Mouse (Mus musculus) heart, embryonic 15.5 days (tissue): Measurements from ENCODE around the gene Rnf6. TPM values are rescaled to one million over a fixed set of nuclear protein-coding genes. Genes with fewer than 3 reads are reported as not detected.

Source experiments
- ATAC-seq: fragments of 200-750 bp; cut with Nextera tagmentation; replicated peaks from 2 replicates; pipeline ENCODE4 v1.8.0; 2017; ENCODE audit warnings: low read depth, moderate TSS enrichment; ENCODE audit not compliant: insufficient number of reproducible peaks, insufficient read depth, low FRiP score
- H3K27ac ChIP-seq: fragments of 300-500 bp; sonication (generic); 2 replicates; pipeline ENCODE4 v1.5.1; 2015; ENCODE audit warnings: mild to moderate bottlenecking, inconsistent platforms
- H3K27me3 ChIP-seq: fragments of 300-500 bp; sonication (generic); 2 replicates; pipeline ENCODE4 v1.6.1; 2015; ENCODE audit warnings: inconsistent platforms
- H3K36me3 ChIP-seq: fragments of 300-500 bp; sonication (generic); 2 replicates; pipeline ENCODE4 v1.6.1; 2015; ENCODE audit warnings: mild to moderate bottlenecking, inconsistent platforms
- H3K4me1 ChIP-seq: fragments of 300-500 bp; sonication (generic); replicated peaks from 2 replicates; pipeline ENCODE4 v1.6.1; 2015; ENCODE audit warnings: inconsistent platforms
- H3K4me2 ChIP-seq: fragments of 300-500 bp; sonication (generic); 2 replicates; pipeline ENCODE4 v1.6.1; 2015; ENCODE audit warnings: inconsistent platforms, mild to moderate bottlenecking, moderate library complexity
- H3K4me3 ChIP-seq: fragments of 300-500 bp; sonication (generic); 2 replicates; pipeline ENCODE4 v1.5.1; 2015; ENCODE audit warnings: mild to moderate bottlenecking, inconsistent platforms
- H3K9ac ChIP-seq: fragments of 300-500 bp; sonication (generic); 2 replicates; pipeline ENCODE4 v1.6.1; 2015; ENCODE audit warnings: mild to moderate bottlenecking, inconsistent platforms
- H3K9me3 ChIP-seq: fragments of 300-500 bp; sonication (generic); replicated peaks from 2 replicates; pipeline ENCODE4 v1.6.1; 2016; ENCODE audit warnings: inconsistent platforms
- WGBS: fragments of 180-500 bp; shearing (Covaris S2); methylation state at CpG from one replicate; pipeline ENCODE4 v1.1.7; 2015; ENCODE audit warnings: mixed read lengths; 5-methylcytosine and 5-hydroxymethylcytosine counted together
- polyA plus RNA-seq: library from polyadenylated mRNA; unstranded; fragments of >200 nt; fragmentation: Nextera tagmentation; extraction: Ambion mirVana; gene quantifications from 2 replicates; pipeline ENCODE4 v1.2.1, GENCODE M21; 2015

Gene Rnf6
- 46.0 and 47.0 TPM in 2 replicates for polyA plus RNA-seq

DNA sequence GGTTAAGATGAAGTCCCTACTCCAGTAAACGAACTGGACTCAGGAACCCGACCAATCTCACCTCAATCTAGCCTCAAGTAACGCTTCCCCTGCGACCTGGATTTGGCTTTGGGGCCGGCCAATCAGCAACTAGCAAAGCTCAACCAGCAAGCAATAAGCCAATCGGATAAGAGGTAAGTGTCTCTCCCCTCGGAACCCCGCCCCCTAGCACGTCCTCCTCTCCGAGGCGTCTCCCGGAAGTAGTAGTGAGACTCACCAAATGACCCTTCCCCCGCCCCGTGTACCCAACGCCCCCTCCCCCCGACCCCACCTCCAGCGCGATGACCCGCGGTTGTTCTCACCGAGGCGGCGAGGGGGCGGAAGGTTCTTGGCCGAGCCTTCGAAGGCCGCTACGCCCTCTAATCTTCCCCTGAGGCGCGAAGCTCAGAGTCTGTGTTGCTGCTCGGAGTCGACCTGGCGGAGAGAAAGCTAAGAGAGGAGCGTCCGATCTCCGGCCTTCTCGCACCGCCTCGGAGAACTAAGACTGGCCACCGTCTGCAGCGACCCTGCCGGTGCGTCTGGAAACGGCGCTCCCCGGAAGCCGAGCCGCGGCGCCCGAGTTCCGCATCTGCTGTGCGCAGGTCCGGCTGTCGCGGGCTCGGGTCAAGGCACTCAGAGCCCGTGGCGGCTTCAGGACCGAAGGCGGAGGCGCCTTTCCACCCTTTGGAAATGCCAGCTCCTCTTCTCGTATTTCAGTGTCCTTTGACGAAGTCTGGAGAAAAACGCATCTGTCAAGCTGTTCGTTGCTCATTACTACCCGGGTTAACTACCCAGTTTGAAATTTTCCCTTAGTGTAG, at the start of gene Rnf6:
Gene Rnf6, minus strand, starts transcription at position 677 of the 836 bp plus-strand sequence.
- Histone ChIP-seq H3K9ac (peak within 1 kb of the TSS; percentile 91), H3K4me3 (peak within 1 kb of the TSS; percentile 85), H3K27me3 (no peaks in the 10 kb centered on the region), H3K9me3 (no peaks in the 10 kb centered on the region), H3K27ac (peak within 1 kb of the TSS; percentile 100), H3K4me2 (peak within 1 kb of the TSS; percentile 74), H3K4me1 (peaks cover 12% of the 10 kb centered on the region), H3K36me3 (peaks cover 26% of the 10 kb centered on the region)
- under 1% methylated on average over 67 of the region's 67 CpGs for WGBS
- peak; percentile 100 for ATAC-seq

DNA sequence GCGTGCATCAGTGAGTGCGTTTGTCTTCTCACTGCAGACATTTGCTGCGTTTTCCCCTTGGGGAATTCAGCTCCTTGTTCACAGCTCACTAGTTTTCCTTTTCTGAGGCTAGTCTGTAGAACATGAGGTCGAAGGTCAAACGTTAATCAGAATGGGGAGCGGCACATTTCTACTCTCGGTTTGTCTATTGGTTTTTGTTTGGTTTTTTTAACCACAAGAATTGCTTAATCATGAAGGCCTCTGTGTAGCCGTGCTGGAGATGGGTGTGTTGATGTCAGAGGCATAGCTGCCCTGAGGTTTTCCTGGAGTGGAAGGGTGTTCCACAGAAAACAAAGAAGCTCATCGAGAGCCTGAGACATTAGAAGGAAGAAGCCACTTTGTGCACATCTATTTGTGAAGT, 49.2 kb upstream of the Rnf6 start:
- no peak overlapping the region for H3K4me3 ChIP-seq
- H3K9me3 ChIP-seq = no peaks in the 10 kb centered on the region
- no peak overlapping the region for H3K4me2 ChIP-seq
- peaks cover 10% of the 10 kb centered on the region for H3K36me3 ChIP-seq
- 88% methylated on average over 9 of the region's 9 CpGs for WGBS
- no peaks in the 10 kb centered on the region for H3K27me3 ChIP-seq
- H3K9ac ChIP-seq = no peak overlapping the region
- no peaks in the 10 kb centered on the region for H3K4me1 ChIP-seq
- no peak for ATAC-seq
- no peak overlapping the region for H3K27ac ChIP-seq

DNA sequence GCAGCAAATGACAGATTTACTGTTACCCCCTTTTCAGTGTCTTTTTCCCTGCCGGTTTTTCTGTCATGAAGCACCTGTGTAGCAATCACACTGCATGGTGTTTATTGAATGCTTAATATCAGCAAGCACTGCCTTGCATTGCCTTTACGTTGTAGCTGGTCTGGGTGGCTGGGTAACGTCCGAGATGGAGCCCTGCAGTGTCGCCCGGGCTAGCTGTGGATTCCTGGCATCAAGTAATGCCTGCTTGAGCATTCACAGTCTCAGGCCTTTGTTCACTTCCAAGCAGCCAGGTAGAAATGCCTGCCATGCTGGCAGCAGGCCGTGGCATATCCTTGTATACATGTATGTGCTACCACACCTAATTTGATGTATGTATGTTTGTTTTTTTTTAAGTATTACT, 46.4 kb upstream of the Rnf6 start:
- H3K9ac ChIP-seq = no peak overlapping the region
- H3K27ac ChIP-seq = no peak overlapping the region
- H3K4me1 ChIP-seq = 0 out of 2 replicates have a peak, but pooled peaks cover 3% of the 10 kb centered on the region
- no peak for ATAC-seq
- H3K9me3 ChIP-seq = no peaks in the 10 kb centered on the region
- no peak overlapping the region for H3K4me2 ChIP-seq
- peaks cover 6% of the 10 kb centered on the region for H3K36me3 ChIP-seq
- H3K4me3 ChIP-seq = no peak overlapping the region
- no peaks in the 10 kb centered on the region for H3K27me3 ChIP-seq
- 87% methylated on average over 7 of the region's 7 CpGs for WGBS

GRCm38 (mm10) chr5:146265934-146266591, 44.7 kb upstream of the Rnf6 start:
- Histone ChIP-seq H3K27me3 (no peaks in the 10 kb centered on the region), H3K36me3 (peaks cover 3% of the 10 kb centered on the region), H3K9me3 (no peaks in the 10 kb centered on the region), H3K4me2 (no peak overlapping the region), H3K4me3 (no peak overlapping the region), H3K4me1 (0 out of 2 replicates have a peak, but pooled peaks cover 3% of the 10 kb centered on the region), H3K27ac (no peak overlapping the region), H3K9ac (no peak overlapping the region)
- no peak for ATAC-seq
- WGBS = 84% methylated on average over 4 of the region's 6 CpGs

DNA sequence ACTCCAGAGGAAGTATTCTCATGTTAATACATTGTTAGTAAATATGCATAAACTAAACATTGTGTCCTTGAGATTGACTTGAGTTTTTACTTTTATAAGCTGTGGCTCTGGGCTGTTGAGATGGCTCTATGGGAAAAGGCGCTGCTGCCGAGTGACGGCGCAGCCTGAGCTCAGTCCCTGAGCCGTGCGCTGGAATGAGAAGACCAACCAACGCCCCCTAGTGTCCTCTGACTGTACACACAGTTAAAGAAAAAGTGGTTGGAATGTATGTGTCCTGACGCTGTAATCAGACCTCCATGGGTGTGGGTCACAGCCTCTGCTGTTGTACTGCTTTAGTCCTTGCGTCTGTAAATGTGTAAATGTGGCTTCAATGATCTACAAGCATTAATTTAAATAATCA, 38.6 kb upstream of the Rnf6 start:
- H3K27me3 ChIP-seq = no peaks in the 10 kb centered on the region
- no peak overlapping the region for H3K4me2 ChIP-seq
- H3K9ac ChIP-seq = no peak overlapping the region
- no peaks in the 10 kb centered on the region for H3K36me3 ChIP-seq
- H3K4me3 ChIP-seq = no peak overlapping the region
- no peak for ATAC-seq
- 0 out of 2 replicates have a peak, but pooled peaks cover 3% of the 10 kb centered on the region for H3K4me1 ChIP-seq
- H3K27ac ChIP-seq = no peak overlapping the region
- 37% methylated on average over 9 of the region's 9 CpGs for WGBS
- no peaks in the 10 kb centered on the region for H3K9me3 ChIP-seq

GRCm38 (mm10) chr5:146253644-146254043, 32.3 kb upstream of the Rnf6 start:
- no peak overlapping the region for H3K9ac ChIP-seq
- 69% methylated on average over 5 of the region's 5 CpGs for WGBS
- H3K36me3 ChIP-seq = no peaks in the 10 kb centered on the region
- no peak overlapping the region for H3K4me2 ChIP-seq
- ATAC-seq = no peak
- H3K27me3 ChIP-seq = no peaks in the 10 kb centered on the region
- no peak overlapping the region for H3K4me3 ChIP-seq
- no peak overlapping the region for H3K27ac ChIP-seq
- peaks cover 15% of the 10 kb centered on the region for H3K4me1 ChIP-seq
- H3K9me3 ChIP-seq = no peaks in the 10 kb centered on the region

- WGBS = 71% methylated on average over 5 of the region's 5 CpGs
- no peak for ATAC-seq
Observed at GRCm38 (mm10) chr5:146251663-146252429, 30.5 kb upstream of the Rnf6 start.

DNA sequence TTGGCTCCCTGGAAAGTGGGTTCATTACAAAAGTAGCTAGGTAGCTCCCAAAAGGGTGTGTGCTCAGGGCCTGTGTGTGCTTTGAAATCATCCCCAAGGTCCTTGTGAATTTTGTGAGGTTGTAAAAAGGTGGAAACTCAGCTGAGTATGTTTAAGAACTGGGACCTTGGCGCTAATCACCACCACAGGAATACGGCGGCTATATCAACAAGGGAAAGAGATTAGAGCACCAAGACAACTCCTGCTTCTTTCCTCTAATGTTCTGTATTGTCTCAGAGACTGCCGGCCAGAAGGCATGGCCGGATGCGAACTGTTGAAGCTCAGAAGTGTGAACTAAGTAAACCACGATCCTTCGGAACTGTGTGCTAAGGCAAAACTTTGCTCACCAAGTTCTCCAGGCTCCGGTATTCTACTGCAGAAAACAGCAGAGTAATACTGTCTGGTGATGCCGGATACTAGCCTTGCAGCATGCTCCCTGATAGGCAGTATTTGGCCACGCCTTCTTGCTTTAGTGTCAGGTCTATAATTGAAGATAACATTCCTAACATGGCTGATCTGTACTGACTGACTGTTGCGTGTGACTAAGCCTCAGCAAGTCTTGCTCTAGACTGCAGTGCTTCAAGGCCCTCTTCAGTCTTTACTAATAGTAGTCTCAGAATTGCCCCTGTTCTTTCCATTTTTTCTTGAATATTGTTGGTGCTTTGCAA, 29.2 kb upstream of the Rnf6 start:
- Histone ChIP-seq H3K9me3 (no peaks in the 10 kb centered on the region), H3K9ac (no peak overlapping the region), H3K4me1 (peaks cover 15% of the 10 kb centered on the region), H3K36me3 (no peaks in the 10 kb centered on the region), H3K27me3 (no peaks in the 10 kb centered on the region), H3K27ac (no peak overlapping the region), H3K4me2 (no peak overlapping the region), H3K4me3 (no peak overlapping the region)
- ATAC-seq = peak; percentile 43; the same call in 1 of the 2 replicates
- WGBS = 40% methylated on average over 12 of the region's 12 CpGs

More at GRCm38 (mm10) chr5:146251663-146252429, 30.5 kb upstream of the Rnf6 start:
- Histone ChIP-seq H3K36me3 (no peaks in the 10 kb centered on the region), H3K4me1 (peaks cover 15% of the 10 kb centered on the region), H3K4me3 (no peak overlapping the region), H3K9me3 (no peaks in the 10 kb centered on the region), H3K4me2 (no peak overlapping the region), H3K9ac (no peak overlapping the region), H3K27me3 (no peaks in the 10 kb centered on the region), H3K27ac (no peak overlapping the region)

- Histone ChIP-seq H3K9ac (no peak overlapping the region), H3K27ac (no peak overlapping the region), H3K4me1 (peaks cover 15% of the 10 kb centered on the region), H3K36me3 (no peaks in the 10 kb centered on the region), H3K4me2 (no peak overlapping the region), H3K27me3 (no peaks in the 10 kb centered on the region), H3K9me3 (no peaks in the 10 kb centered on the region), H3K4me3 (no peak overlapping the region)
- no peak for ATAC-seq
- WGBS = 78% methylated on average over 10 of the region's 10 CpGs
Observed at GRCm38 (mm10) chr5:146248746-146249145, 27.4 kb upstream of the Rnf6 start.

- Histone ChIP-seq H3K4me1 (peaks cover 15% of the 10 kb centered on the region), H3K27ac (no peak overlapping the region), H3K9me3 (no peaks in the 10 kb centered on the region), H3K27me3 (no peaks in the 10 kb centered on the region), H3K4me3 (no peak overlapping the region), H3K9ac (no peak overlapping the region), H3K4me2 (no peak overlapping the region), H3K36me3 (no peaks in the 10 kb centered on the region)
- no peak for ATAC-seq
- 56% methylated on average over 5 of the region's 5 CpGs for WGBS
Observed at GRCm38 (mm10) chr5:146247709-146248108, 26.4 kb upstream of the Rnf6 start.
